Mouse (Mus musculus) fat pad, adult 2 months (tissue): ENCODE measurements at regions not wholly inside any gene's neighbourhood (a gene's known extent, or its start where the extent isn't known, plus 50 kb on each side); places are given as distances from the start of the nearest gene placed in this dataset.

ENCODE experiments used
- DNase-seq: peaks from one replicate; pipeline ENCODE4 v3.0.0-alpha.2; 2011; ENCODE audit warnings: low read depth, low spot score; ENCODE audit errors: extremely low read depth

- DNase-seq, result no peak
Measured at GRCm38 (mm10) chr3:137728689-137729088, 57.4 kb downstream of the Gm21962 start.

DNA sequence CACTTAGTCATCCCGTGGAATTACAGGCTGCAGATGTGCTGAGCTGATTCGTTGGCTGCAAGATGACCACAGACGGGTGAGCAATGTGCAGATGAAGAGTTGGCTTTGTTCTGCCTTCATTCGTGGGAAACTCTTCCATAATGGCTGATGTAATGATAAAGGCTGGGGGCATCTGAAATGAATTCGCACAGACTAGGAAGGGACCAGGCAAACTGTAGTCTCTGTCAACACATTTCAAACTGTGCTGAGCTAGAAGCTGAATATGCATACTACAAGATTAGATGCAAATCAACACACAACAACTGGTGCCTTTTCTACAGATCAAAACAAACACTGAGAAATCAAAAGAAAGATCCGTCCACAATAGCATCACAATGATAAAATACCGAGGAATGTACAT, 58.1 kb downstream of the Gm21962 start:
- DNase-seq, result no peak

- peak; percentile 1 for DNase-seq
Measured at GRCm38 (mm10) chr3:137737222-137737800, 66.0 kb downstream of the Gm21962 start.

DNA sequence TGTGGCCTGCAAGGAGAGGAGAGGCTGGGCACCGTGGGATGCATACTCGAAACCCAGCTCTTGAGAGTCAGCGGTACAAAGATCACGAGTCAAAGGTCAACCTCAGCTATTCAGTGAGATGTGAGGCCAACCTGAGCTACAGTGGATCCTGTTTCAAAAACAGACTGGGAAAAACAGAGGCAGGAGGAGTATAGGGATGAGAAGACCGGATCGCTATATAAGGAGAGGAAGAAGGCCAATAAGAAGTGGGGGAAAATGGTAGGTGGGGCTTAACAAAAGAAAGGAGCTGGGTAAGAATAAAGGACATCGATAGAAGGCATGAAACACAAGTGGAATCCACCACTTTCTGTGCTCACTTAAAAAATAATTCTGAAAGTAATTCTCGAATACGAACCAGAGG, 70.2 kb downstream of the Gm21962 start:
- no peak for DNase-seq

- DNase-seq, result no peak
Measured at GRCm38 (mm10) chr3:137742119-137742518, 70.8 kb downstream of the Gm21962 start.

DNA sequence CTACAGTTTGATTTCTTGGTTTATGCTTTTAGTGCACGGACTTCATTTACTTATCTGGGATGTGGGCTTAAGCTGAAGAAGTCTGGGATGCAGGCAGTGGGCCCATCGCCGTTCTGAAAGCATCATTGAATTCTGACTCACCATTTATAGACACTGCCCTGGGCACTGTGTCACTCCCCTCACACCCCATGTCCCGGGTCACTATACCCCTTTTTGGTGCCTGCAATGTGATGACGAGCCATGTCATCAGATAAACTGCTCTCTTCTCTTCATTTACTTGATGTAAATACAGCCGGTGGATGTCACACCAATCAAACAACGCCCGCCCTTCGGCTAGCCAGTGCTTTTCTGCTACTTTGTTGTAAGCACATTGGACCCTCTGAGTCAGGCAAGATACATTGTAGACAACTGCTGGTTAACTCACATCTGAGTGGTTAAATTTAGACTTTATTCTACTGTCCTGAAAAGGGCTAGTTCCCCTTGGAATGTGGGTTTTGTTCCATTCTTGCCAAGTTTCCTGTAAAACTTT, 80.5 kb downstream of the Gm21962 start:
- no peak for DNase-seq

GRCm38 (mm10) chr3:137752447-137753256, 81.3 kb downstream of the Gm21962 start:
- DNase-seq, result no peak

- DNase-seq, result no peak
Measured at GRCm38 (mm10) chr3:137753257-137753654, 81.9 kb downstream of the Gm21962 start.

- DNase-seq, result no peak
Measured at GRCm38 (mm10) chr3:137755391-137755790, 84.1 kb downstream of the Gm21962 start.

GRCm38 (mm10) chr3:137762213-137762884, 91.0 kb downstream of the Gm21962 start:
- DNase-seq, result no peak

DNA sequence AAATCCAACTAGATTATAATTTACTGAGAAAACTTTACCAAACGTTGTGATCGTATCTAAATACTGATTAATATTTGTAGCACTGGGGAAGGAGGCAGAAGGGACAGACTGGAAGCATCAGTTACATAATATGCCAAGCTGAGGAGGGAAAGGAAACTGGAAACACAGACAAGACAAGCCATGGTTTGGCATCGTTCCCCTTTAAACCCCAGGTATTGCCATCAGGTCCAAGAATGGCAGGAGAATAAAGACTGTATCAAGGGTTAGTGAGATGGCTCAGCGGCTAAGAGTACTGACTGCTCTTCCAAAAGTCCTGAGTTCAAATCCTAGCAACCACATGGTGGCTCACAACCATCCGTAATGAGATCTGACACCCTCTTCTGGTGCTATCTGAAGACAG, 92.1 kb downstream of the Gm21962 start:
- DNase-seq, result no peak

- no peak for DNase-seq
Measured at GRCm38 (mm10) chr3:137768627-137769026, 95.7 kb upstream of the H2afz start.

- DNase-seq, result no peak
Measured at GRCm38 (mm10) chr3:137775076-137775849, 89.0 kb upstream of the H2afz start.

DNA sequence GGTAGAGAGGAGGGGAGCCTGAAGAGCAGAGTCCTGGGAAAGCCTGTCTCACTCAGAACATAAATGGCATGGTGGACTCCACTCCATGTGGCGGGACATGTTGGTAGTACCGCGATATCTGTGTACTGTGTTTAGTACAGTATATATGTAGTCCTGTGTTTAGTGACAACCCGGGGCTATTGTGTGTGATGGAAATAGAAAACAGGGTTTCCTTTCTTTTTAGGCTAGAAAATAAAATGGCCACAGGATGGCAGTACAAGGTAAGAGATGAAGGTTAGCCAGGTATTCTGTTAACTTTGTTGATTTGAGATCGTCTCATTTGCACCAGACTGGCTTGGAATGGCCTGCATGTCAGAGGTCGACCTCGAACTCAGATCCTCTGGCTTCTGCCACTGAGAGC, 86.2 kb upstream of the H2afz start:
- no peak for DNase-seq

GRCm38 (mm10) chr3:137780029-137780428, 84.3 kb upstream of the H2afz start:
- DNase-seq, result no peak

GRCm38 (mm10) chr3:137782836-137783235, 81.5 kb upstream of the H2afz start:
- no peak for DNase-seq

DNA sequence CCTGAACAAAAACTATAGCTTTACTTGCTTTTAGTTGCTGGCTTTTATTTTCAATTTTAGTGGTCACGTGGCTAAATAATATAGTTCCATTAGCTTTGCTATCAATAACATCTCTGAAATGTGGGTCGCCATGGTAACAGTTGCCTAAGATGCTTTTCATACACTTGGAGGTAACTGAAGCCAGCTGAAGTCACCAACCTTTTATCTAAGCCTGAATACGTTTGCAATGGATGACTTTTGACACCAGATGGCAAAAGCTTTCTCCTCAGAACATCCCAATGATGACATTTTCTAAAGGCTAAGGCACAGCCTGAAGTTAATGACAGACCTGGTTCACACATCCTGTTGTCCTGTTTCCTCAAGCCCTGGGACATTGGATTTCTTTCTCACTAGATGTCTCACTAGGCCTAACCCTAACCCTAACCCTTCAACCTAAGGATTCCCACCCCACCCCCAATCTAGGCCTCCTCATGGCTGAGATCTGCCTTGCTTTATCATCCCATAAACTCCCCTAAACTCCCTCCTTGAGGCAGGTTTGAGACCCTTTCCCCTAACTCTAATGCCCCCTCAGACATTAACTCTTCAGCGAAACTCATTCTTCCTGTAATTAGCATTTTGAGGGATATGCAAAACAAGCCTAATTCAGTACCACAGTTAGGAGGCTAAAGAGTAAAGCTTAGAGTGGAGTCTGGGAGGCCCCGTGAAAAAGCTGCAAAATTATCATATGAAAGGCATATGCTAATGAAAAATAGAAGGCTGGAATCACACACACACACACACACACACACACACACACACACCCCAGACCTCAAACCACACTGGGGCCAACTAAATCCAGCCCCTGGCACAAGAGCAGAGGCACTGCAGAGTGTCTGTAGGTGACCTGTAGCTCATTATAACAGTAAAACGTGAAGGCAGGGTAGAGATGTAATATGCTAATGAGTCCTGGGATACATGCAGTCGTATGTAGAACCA, 80.1 kb upstream of the H2afz start:
- DNase-seq, result no peak

DNA sequence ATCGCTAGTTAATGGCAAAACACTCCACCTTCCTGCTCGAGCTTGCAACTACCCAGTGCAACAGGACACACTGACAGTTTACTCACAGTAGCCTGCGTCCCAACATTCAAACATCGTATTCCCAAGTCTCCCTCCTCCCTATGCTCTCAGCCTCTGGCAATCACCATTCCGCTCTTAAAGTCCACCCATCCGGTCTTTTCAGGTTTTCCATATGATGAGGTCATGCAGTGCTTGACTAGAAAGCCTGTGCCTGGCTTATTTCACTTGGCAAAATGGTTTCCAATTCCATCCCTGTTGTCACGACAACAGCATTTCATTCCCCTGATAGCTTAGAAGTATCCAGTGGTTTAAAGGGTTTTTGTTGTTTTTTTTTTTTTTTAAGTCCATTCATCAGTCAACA, 79.1 kb upstream of the H2afz start:
- no peak for DNase-seq

DNA sequence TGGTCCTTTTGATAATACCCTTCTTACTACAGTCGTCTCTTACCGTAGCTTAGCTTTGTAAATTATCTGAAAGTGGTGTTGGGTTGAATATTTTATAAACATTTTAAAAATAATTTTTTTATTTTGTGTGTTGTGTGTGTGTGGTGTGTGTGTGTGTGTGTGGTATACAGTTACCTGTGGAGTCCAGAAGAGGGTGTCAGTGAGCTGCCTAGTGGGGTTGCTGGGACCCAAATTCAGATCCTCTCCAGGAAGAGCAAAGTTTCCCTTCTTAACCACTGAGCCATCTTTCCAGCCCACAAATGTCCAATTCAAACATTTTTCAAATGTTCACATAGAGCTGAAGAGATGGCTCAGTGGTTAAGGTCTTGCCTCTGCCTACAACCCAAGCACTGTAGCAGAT, 78.4 kb upstream of the H2afz start:
- no peak for DNase-seq

DNA sequence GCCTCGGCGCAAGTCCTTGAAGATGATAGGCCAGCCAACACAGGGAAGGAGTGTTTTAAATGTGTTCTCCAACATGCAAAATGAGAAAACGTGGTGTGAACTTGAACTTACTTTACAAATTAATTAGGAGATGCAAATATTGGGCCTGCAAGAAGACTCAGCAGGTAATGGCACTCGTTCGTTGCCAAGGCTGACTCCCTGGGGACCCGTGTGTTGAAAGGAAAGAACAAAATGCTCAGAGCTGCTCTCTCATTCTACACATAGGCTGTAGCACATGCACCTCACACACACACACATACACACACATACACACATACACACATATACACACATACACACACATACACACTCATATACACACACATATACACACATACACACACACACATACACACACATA, 74.6 kb upstream of the H2afz start:
- DNase-seq, result no peak
